Mouse (Mus musculus): ENCODE measurements at regions not wholly inside any gene's neighbourhood (a gene's known extent, or its start where the extent isn't known, plus 50 kb on each side); places are given as distances from the start of the nearest gene placed in this dataset.
A peak's percentile ranks its signal among the peaks of the same experiment; 100 is the strongest.

DNA sequence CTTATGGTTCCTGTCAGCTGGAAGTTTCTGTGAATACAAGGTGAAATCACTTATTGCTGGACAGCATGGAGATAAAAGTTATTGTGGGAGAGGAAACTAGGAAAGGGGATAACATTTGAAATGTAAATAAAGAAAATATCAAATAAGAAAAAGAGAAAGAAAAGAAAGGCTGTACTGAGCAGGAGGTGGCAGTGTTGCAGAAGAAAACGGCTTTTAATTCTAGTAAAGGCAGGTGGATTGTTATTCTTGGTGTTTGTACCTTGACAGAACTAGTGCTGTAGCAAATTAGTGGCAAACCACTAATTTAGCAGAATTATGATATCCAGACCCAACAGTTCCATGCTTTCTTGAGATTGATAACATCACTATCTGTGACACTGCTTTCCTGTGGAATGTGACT, 52.6 kb downstream of the Gm10358 start:
- no peak for ATAC-seq (ENCODE audit: insufficient number of reproducible peaks, low FRiP score, low TSS enrichment, low read depth)

GRCm38 (mm10) chr8:75350141-75350540, 56.2 kb downstream of the Gm10358 start:
- Histone ChIP-seq H3K27ac (replicated peaks; ENCODE audit: low read depth, low read length) (no peak overlapping the region), H3K9me3 (ENCODE audit: control insufficient read depth, low read length) (no peaks in the 10 kb centered on the region), H3K4me2 (ENCODE audit: low read depth, severe bottlenecking) (no peak overlapping the region), H3K4me3 (ENCODE audit: low read depth, low read length) (no peak overlapping the region), H3K27me3 (ENCODE audit: control insufficient read depth, insufficient read depth, low read length) (no peaks in the 10 kb centered on the region), H3K9ac (ENCODE audit: low read length) (no peak overlapping the region), H3K4me1 (ENCODE audit: control insufficient read depth, insufficient read depth, low read length) (no peaks in the 10 kb centered on the region), H3K36me3 (ENCODE audit: control insufficient read depth, insufficient read depth, low read length) (no peaks in the 10 kb centered on the region)
- ATAC-seq (ENCODE audit: insufficient number of reproducible peaks, low FRiP score, low TSS enrichment, low read depth) = no peak
- WGBS = 65% methylated on average over 1 of the region's 1 CpGs
- no peak for DNase-seq (ENCODE audit: low spot score)

More for the DNA sequence above, 52.6 kb downstream of the Gm10358 start:
- Histone ChIP-seq H3K4me1 (ENCODE audit: control insufficient read depth, insufficient read depth, low read length) (no peaks in the 10 kb centered on the region), H3K4me3 (ENCODE audit: low read depth, low read length) (no peak overlapping the region), H3K27me3 (ENCODE audit: control insufficient read depth, insufficient read depth, low read length) (no peaks in the 10 kb centered on the region), H3K36me3 (ENCODE audit: control insufficient read depth, insufficient read depth, low read length) (no peaks in the 10 kb centered on the region), H3K27ac (replicated peaks; ENCODE audit: low read depth, low read length) (no peak overlapping the region), H3K9ac (ENCODE audit: low read length) (no peak overlapping the region), H3K4me2 (ENCODE audit: low read depth, severe bottlenecking) (no peak overlapping the region), H3K9me3 (ENCODE audit: control insufficient read depth, low read length) (no peaks in the 10 kb centered on the region)
- no peak for DNase-seq (ENCODE audit: low spot score)
- WGBS = 57% methylated on average over 1 of the region's 1 CpGs

DNA sequence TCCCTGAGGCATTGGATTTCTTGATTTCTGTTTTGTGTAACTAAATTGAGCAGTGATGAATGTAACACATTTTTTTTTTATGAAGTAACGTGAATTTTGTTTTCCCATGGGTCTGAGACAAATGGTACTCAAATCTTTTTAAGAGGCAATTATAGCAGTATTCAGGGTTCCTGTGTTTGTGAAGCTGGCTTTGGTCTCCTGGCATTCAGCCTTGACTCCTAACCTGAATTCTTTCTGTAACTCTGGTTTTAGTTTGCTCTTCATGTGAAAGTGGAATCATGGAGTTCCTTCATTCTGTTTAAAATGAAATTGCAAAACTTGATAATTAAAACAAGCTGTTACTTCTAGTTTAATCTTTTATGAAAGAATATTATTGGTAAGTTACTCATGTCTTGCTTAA, 58.3 kb downstream of the Gm10358 start:
- H3K4me2 ChIP-seq (ENCODE audit: low read depth, severe bottlenecking) = no peak overlapping the region
- H3K9ac ChIP-seq (ENCODE audit: low read length) = no peak overlapping the region
- no peak for DNase-seq (ENCODE audit: low spot score)
- 73% methylated on average over 1 of the region's 1 CpGs for WGBS
- no peak for ATAC-seq (ENCODE audit: insufficient number of reproducible peaks, low FRiP score, low TSS enrichment, low read depth)
- H3K36me3 ChIP-seq (ENCODE audit: control insufficient read depth, insufficient read depth, low read length) = no peaks in the 10 kb centered on the region
- H3K4me3 ChIP-seq (ENCODE audit: low read depth, low read length) = no peak overlapping the region
- H3K4me1 ChIP-seq (ENCODE audit: control insufficient read depth, insufficient read depth, low read length) = no peaks in the 10 kb centered on the region
- no peaks in the 10 kb centered on the region for H3K9me3 ChIP-seq (ENCODE audit: control insufficient read depth, low read length)
- H3K27ac ChIP-seq (replicated peaks; ENCODE audit: low read depth, low read length) = no peak overlapping the region
- no peaks in the 10 kb centered on the region for H3K27me3 ChIP-seq (ENCODE audit: control insufficient read depth, insufficient read depth, low read length)

DNA sequence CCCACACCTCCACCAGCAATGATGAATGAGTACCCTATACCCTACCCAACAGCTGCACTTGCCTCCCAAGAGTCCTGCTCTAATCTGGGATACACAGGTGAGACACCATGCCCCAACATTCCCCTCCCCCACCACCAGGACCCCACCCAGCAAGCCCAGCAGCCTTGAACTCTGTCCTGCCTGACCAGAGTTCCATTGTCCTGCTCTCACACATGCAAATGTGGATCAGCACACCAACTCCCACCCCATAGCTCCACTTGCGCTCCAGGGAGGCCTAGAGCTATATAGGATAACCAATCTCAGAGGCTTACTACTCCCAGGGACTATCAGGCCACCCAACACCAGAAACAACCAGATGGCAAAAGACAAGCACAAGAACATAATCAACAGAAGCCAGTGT, 85.8 kb downstream of the Gm10358 start:
- DNase-seq (ENCODE audit: low spot score) (no peak), ATAC-seq (ENCODE audit: insufficient number of reproducible peaks, low FRiP score, low TSS enrichment, low read depth) (no peak)
- Histone ChIP-seq H3K27ac (replicated peaks; ENCODE audit: low read depth, low read length) (no peak overlapping the region), H3K9ac (ENCODE audit: low read length) (no peak overlapping the region), H3K36me3 (ENCODE audit: control insufficient read depth, insufficient read depth, low read length) (no peaks in the 10 kb centered on the region), H3K27me3 (ENCODE audit: control insufficient read depth, insufficient read depth, low read length) (no peaks in the 10 kb centered on the region), H3K9me3 (ENCODE audit: control insufficient read depth, low read length) (no peaks in the 10 kb centered on the region), H3K4me3 (ENCODE audit: low read depth, low read length) (no peak overlapping the region), H3K4me1 (ENCODE audit: control insufficient read depth, insufficient read depth, low read length) (no peaks in the 10 kb centered on the region), H3K4me2 (ENCODE audit: low read depth, severe bottlenecking) (no peak overlapping the region)
- 95% methylated on average over 1 of the region's 1 CpGs for WGBS

DNA sequence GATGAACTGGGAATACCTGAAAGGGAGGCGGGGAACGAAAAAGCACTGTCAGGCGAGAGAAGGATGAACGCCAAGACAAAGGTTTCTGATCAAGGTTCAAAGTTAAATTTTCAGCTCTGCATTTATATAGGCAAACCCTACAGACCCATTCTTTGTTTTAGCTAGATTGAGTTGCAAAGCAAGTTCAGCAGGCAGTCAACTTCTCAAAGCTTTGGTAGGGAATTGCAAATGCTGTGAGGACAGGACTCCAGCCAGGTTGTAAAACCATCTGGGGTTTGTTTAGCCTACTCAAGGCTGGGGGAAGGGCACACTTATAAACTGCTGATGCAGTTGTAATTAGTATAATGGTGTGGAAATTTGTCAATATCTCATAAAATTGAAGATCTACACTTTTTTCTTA, 87.9 kb downstream of the Gm10358 start:
- no peak overlapping the region for H3K4me2 ChIP-seq (ENCODE audit: low read depth, severe bottlenecking)
- H3K9ac ChIP-seq (ENCODE audit: low read length) = no peak overlapping the region
- no peak for DNase-seq (ENCODE audit: low spot score)
- no peaks in the 10 kb centered on the region for H3K4me1 ChIP-seq (ENCODE audit: control insufficient read depth, insufficient read depth, low read length)
- no peak overlapping the region for H3K4me3 ChIP-seq (ENCODE audit: low read depth, low read length)
- WGBS = 13% methylated on average over 4 of the region's 4 CpGs
- ATAC-seq (ENCODE audit: insufficient number of reproducible peaks, low FRiP score, low TSS enrichment, low read depth) = no peak
- H3K27me3 ChIP-seq (ENCODE audit: control insufficient read depth, insufficient read depth, low read length) = no peaks in the 10 kb centered on the region
- no peaks in the 10 kb centered on the region for H3K9me3 ChIP-seq (ENCODE audit: control insufficient read depth, low read length)
- no peaks in the 10 kb centered on the region for H3K36me3 ChIP-seq (ENCODE audit: control insufficient read depth, insufficient read depth, low read length)
- H3K27ac ChIP-seq (replicated peaks; ENCODE audit: low read depth, low read length) = no peak overlapping the region

DNA sequence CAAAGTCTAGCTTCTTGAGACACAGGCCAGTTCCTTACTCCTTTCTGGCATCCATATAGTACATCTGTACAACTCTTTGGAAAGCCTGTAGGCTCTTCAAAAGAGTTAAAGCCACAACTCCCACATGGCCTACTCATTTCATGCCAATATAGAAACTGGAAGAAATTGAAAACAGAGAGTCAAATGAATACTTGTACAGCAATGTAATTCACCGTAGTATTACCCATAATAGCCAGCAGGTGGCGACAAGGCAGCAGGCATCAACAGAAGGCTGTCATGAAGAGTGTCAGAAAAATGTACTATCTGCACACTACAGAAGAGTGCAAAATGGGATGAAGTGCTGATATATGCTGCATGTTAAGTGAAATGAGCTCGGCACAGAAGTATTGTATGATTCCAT, 90.5 kb downstream of the Gm10358 start:
- DNase-seq (ENCODE audit: low spot score) = peak; percentile 60
- 17% methylated on average over 3 of the region's 3 CpGs for WGBS
- no peaks in the 10 kb centered on the region for H3K27me3 ChIP-seq (ENCODE audit: control insufficient read depth, insufficient read depth, low read length)
- no peak overlapping the region for H3K4me3 ChIP-seq (ENCODE audit: low read depth, low read length)
- H3K4me2 ChIP-seq (ENCODE audit: low read depth, severe bottlenecking) = no peak overlapping the region
- no peak overlapping the region for H3K9ac ChIP-seq (ENCODE audit: low read length)
- H3K27ac ChIP-seq (replicated peaks; ENCODE audit: low read depth, low read length) = no peak overlapping the region
- H3K36me3 ChIP-seq (ENCODE audit: control insufficient read depth, insufficient read depth, low read length) = no peaks in the 10 kb centered on the region
- 0 out of 2 replicates have a peak, but pooled peaks have one; percentile 39 for ATAC-seq (ENCODE audit: insufficient number of reproducible peaks, low FRiP score, low TSS enrichment, low read depth)
- H3K4me1 ChIP-seq (ENCODE audit: control insufficient read depth, insufficient read depth, low read length) = no peaks in the 10 kb centered on the region
- H3K9me3 ChIP-seq (ENCODE audit: control insufficient read depth, low read length) = no peaks in the 10 kb centered on the region

GRCm38 (mm10) chr8:75309463-75309862, 95.7 kb downstream of the Rasd2 start:
- WGBS = 77% methylated on average over 2 of the region's 2 CpGs
- Histone ChIP-seq H3K27ac (replicated peaks; ENCODE audit: low read depth, low read length) (no peak overlapping the region), H3K27me3 (ENCODE audit: control insufficient read depth, insufficient read depth, low read length) (no peaks in the 10 kb centered on the region), H3K9me3 (ENCODE audit: control insufficient read depth, low read length) (no peaks in the 10 kb centered on the region), H3K4me1 (ENCODE audit: control insufficient read depth, insufficient read depth, low read length) (no peaks in the 10 kb centered on the region), H3K4me3 (ENCODE audit: low read depth, low read length) (no peak overlapping the region), H3K9ac (ENCODE audit: low read length) (no peak overlapping the region), H3K4me2 (ENCODE audit: low read depth, severe bottlenecking) (no peak overlapping the region), H3K36me3 (ENCODE audit: control insufficient read depth, insufficient read depth, low read length) (no peaks in the 10 kb centered on the region)
- no peak for ATAC-seq (ENCODE audit: insufficient number of reproducible peaks, low FRiP score, low TSS enrichment, low read depth)
- no peak for DNase-seq (ENCODE audit: low spot score)

GRCm38 (mm10) chr8:75291921-75292320, 78.2 kb downstream of the Rasd2 start:
- Histone ChIP-seq H3K27me3 (ENCODE audit: control insufficient read depth, insufficient read depth, low read length) (no peaks in the 10 kb centered on the region), H3K9me3 (ENCODE audit: control insufficient read depth, low read length) (no peaks in the 10 kb centered on the region), H3K36me3 (ENCODE audit: control insufficient read depth, insufficient read depth, low read length) (no peaks in the 10 kb centered on the region), H3K27ac (replicated peaks; ENCODE audit: low read depth, low read length) (no peak overlapping the region), H3K4me2 (ENCODE audit: low read depth, severe bottlenecking) (no peak overlapping the region), H3K9ac (ENCODE audit: low read length) (no peak overlapping the region), H3K4me1 (ENCODE audit: control insufficient read depth, insufficient read depth, low read length) (no peaks in the 10 kb centered on the region), H3K4me3 (ENCODE audit: low read depth, low read length) (no peak overlapping the region)
- 84% methylated on average over 3 of the region's 3 CpGs for WGBS
- no peak for ATAC-seq (ENCODE audit: insufficient number of reproducible peaks, low FRiP score, low TSS enrichment, low read depth)
- no peak for DNase-seq (ENCODE audit: low spot score)

DNA sequence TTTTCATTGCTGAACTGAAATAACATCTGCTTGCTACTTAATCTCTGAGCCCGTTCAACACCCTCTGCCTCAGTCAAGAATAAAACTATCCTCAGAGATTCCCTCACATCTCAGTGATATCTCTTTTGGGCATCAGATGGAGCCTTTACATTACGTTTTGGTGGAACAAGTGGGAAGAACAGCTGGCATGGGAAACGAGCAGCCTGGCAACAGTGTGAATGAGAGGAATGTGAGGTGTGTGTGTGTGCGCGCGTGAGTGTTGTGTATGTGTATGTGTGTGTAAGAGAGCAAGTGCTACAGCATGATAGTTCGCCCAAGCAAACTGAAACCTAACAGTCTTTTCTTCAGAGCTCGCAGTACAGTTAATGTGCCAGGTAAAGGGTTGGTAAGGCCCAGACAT, 76.2 kb downstream of the Rasd2 start:
- H3K27ac ChIP-seq (replicated peaks; ENCODE audit: low read depth, low read length) = no peak overlapping the region
- H3K4me1 ChIP-seq (ENCODE audit: control insufficient read depth, insufficient read depth, low read length) = no peaks in the 10 kb centered on the region
- no peak for DNase-seq (ENCODE audit: low spot score)
- no peak for ATAC-seq (ENCODE audit: insufficient number of reproducible peaks, low FRiP score, low TSS enrichment, low read depth)
- H3K4me2 ChIP-seq (ENCODE audit: low read depth, severe bottlenecking) = no peak overlapping the region
- H3K9ac ChIP-seq (ENCODE audit: low read length) = no peak overlapping the region
- no peak overlapping the region for H3K4me3 ChIP-seq (ENCODE audit: low read depth, low read length)
- H3K36me3 ChIP-seq (ENCODE audit: control insufficient read depth, insufficient read depth, low read length) = no peaks in the 10 kb centered on the region
- H3K9me3 ChIP-seq (ENCODE audit: control insufficient read depth, low read length) = no peaks in the 10 kb centered on the region
- 87% methylated on average over 8 of the region's 8 CpGs for WGBS
- no peaks in the 10 kb centered on the region for H3K27me3 ChIP-seq (ENCODE audit: control insufficient read depth, insufficient read depth, low read length)
